Mouse (Mus musculus): ENCODE data around the gene Adam11.

Gene Adam11

DNA sequence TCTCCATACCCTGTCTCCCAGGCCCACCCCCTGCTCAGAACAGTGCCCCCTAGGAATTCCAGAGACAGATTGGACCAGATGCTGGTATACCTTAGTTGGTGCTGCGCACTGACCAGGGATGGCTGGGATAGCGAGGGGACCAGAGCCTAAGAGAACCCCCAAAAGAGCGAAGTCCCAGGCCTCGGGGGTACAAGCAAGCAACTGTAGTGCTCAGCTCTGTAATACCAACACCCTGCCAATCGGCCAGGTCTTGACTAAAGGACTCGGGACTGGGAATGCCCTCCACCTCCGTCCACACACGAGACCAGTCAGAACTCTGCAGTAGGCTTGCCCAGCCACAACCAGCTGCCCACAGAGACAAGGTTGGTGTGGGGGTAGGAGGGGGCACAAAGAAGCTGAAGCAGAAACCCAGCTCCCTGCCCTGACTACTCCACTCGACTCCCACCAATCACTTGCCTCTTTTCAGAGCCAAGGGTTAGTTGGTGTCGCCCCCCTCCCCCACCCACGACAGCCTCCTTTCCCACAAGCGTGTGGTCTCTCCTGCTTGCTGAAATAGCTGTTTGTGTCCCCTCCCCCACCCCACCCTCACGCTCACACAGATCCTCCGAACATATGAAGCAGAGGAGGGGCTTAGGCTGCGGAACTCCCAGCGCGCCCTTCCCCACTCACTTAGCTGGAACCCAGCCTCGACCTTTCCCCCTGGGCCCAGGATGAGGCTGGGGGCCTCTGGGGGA lies 7.5 kb upstream of the Adam11 start:
- no peak for DNase-seq (ENCODE audit: low spot score in 2 of 2)

DNA sequence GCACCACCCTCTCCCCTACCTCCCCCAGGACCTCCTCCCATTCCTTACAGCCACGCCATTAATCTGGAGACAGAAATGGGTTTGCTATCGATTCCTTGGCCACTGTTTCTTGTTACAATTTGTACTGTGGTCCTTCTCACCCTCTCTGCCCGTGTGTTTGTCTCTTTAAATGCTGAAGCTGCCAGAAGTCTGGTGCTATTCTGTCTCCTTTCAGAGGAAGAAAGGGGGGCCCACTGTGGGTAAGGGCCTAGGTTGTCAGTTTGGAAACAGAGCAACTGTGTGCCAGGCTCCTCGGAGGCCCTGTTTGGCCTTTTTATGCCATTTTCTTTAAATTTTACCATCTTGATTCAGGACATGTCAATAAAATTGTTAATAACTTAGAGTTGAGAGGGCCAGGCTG lies 6.8 kb upstream of the Adam11 start:
- no peak for DNase-seq (ENCODE audit: low spot score in 2 of 2)

GRCm38 (mm10) chr11:102755391-102755790 lies 5.8 kb upstream of the Adam11 start:
- no peak for DNase-seq (ENCODE audit: low spot score in 2 of 2)

DNA sequence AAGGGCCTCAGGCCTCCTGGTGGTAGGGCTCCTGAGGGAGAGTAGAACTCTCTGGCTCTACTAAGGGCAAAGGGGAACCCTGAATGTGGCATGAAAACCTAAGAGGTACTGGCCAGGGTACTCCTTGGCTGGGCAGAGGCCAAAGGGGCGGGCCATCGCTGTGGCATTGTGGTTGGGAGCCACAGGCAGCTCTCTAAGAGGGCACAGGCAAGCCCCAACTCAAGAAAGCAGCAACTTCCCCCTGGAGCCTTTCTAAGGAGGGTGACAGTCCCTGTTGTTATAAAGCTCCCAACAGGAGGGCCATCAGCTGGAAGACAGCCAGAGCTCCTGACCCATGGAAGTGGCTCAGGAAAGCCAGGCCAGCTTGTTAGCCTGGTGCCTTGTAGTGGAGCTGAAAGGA lies 2.3 kb upstream of the Adam11 start:
- no peak for DNase-seq (ENCODE audit: low spot score in 2 of 2)

GRCm38 (mm10) chr11:102760805-102761308 lies 382 bp upstream of the Adam11 start:
- DNase-seq (ENCODE audit: low spot score in 2 of 2) = no peak

DNA sequence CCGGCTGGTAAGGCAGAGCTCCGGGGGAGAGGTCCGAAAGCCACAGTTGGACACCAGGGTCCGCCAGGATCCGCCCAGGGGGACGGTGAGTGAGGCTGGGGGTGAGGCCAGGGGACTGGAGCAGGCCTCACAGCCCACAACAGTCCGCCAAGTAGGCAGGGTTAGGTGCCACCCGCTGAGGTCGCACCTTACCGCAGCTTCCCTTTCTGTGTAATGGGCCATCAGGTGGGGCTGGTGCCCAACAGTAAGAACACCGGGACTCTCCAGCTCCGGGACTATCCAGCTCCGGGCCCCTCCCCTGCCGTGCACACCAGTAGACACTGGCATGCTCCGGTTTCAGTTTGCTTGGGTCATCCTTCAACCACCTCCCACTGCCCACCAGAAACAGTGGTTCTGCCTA lies 1.0 kb downstream of the Adam11 start:
- DNase-seq (ENCODE audit: low spot score in 2 of 2) = no peak

DNA sequence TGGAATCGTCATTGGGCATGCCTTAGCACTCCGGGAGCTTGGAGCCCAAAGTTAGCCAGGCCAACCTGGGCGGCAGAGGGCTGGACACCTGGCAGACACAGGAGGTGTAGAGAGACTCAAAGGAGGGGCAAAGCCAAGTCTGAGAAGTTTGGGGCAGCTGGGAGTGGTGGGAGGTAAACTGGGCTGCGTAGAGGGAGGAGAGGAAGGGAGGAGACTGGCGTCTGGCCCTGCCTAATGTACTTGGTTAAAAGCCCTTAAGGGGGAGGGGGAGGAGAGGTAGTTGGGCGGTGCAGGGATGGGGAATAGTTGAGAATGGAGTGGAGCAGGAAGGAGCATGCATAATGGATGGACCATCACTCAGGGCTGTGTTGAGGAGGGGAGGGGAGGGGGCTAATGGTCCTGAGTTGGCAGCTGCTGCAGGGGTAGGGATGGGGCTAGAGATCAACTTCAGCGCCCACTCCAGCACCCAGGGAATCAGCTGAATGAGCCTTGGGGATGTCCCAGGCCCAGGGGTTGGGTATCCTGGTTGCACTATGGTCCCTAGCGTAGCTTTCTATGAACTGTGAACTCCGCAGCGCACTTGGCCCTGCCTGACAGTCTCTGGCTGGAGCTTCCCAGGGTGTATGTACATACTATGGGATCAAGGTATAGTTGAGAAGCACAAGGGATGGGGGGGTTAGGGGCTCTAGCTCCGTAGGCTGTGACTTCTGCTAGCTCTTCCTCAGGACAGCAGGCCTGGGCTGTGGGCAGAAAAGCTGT lies 1.9 kb downstream of the Adam11 start:
- no peak for DNase-seq (ENCODE audit: low spot score in 2 of 2)

- DNase-seq (ENCODE audit: low spot score in 2 of 2) = no peak
Measured at GRCm38 (mm10) chr11:102765416-102765815, 4.2 kb downstream of the Adam11 start.

- DNase-seq (ENCODE audit: low spot score in 2 of 2) = no peak
Measured at GRCm38 (mm10) chr11:102767055-102767670, 5.9 kb downstream of the Adam11 start.

GRCm38 (mm10) chr11:102769141-102769540 lies 7.9 kb downstream of the Adam11 start:
- no peak for DNase-seq (ENCODE audit: low spot score in 2 of 2)

DNA sequence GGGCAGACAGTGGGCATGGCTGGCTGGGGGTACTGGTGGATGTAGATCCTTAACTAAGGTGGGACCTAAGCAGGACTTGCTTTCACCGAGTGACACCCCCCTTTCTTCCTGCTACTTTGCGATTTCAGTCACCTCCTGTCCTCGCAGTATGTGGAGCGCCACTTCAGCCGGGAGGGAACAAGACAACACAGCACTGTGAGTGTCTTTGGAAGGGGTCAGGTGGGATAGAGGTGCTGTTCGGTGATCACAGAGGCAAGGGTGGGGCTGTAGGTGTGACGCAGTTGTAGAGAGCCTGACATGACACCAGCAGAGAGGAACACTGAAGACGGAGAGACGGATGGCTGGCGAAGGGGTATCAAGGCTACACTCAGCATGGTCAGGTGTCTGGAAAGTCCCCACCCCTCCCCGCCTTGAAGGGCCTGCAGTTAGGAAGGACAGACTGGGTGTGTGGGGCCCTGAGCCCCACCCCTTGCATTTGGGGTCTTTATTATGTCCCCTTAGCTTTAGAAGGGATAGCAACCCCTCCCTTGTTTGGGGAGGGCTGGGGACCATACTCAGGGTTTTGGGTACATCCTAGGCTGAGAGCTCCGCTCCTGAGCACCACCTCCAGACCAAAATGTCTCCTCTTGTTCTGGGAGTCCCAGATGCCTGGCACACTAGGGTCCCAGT lies 8.9 kb downstream of the Adam11 start:
- no peak for DNase-seq (ENCODE audit: low spot score in 2 of 2)

DNA sequence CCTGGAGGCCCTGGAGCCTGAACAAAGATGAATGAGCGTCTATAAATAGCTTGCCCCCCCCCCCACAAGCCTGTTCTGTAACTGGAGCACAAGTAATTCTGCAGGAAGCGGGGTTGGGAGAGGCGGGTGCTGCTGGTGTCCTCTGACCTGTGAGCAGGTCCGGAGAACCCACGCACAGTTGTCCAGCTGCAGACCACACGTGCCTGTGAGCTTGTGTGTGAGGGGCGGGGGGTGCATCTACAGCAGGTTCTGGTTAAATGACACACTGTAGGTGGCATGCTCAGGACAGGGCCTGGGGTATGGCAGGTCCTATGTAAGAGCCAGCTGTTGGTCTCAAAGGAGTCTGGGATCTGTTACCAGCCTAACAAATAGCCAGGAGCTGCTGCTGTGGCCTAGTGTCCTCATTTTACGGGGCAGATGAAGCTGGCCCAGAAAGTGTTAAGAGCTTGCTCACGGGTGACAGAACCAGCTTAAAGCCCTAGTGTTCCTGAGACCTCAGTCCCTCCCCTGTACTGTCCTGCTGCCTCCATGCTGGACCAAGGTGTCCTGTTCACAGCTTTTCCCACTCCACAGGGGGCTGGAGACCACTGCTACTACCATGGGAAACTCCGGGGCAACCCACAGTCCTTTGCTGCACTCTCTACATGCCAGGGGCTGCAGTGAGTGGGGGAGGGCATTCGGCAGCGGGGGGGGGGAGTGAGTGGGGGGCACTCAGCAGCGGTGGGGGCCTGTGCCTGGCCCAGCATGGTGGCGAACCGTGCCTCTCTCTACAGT lies 9.6 kb downstream of the Adam11 start:
- no peak for DNase-seq (ENCODE audit: low spot score in 2 of 2)

DNA sequence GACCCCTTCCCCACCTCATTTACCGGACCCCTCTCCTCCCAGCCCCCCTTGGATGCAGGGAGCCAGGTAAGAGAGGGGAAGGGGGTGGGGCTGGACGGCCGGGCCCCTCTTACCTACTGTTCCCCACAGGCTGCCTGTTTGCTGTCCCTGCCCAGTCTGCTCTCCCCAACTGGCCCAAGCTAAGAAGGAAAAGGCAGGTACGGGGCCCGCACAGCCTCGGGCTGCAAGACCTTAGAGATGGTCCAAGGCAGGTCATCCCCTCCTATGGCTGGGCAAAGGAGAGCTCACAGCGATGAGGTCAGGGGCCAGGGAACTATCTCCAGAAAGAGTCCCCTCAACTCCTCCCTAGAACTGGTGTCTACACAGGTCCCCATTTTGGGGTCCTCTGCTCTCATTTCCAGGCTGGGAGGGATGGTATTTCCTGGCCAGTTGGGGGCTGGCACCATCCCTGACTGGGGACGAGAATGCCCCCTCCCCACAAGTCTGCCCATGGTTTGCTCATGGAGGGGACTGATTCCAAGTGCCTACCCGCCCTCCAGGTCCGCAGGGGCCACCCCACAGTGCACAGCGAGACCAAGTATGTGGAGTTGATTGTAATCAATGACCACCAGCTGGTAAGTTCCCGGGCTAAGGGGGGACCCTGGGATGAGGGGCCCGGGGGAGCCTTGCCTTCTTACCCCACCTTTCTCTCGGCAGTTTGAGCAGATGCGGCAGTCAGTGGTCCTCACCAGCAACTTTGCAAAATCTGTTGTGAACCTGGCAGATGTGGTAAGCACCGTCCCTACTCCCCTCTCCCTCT lies 10.9 kb downstream of the Adam11 start:
- no peak for DNase-seq (ENCODE audit: low spot score in 2 of 2)

DNA sequence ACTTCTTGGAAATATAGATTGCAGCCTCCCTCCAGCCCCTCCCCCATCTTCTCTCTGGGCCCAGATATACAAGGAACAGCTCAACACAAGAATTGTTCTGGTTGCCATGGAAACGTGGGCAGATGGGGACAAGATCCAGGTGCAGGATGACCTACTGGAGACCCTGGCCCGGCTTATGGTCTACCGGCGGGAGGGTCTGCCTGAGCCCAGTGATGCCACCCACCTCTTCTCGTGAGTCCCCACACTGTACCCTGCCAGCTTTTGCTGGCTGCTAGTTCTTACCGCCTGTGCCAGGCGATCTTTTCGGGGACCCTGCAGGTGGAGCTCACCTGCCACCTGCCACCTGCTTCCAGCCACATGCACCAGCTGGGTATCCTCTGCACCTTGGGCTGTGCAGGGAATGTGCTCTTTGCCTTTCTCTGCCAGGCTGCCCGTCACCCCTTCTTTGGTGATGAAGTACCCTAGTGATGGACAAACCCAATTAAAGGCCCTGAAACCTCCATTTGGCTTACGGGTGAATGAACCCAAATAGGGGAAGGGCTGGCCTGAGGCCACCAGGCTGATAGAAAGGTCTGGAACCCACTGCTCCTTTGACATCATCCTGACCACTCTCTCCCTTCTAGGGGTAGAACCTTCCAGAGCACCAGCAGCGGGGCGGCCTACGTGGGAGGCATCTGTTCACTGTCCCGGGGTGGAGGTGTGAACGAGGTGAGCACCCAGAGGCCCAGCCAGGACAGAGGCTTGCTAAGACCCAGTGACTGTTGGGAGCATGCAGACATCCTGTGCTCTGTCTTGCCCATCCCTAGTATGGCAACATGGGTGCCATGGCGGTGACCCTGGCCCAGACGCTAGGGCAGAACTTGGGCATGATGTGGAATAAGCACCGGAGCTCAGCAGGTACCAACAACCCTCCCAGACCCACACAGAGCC lies 11.8 kb downstream of the Adam11 start:
- DNase-seq (ENCODE audit: low spot score in 2 of 2) = no peak

DNA sequence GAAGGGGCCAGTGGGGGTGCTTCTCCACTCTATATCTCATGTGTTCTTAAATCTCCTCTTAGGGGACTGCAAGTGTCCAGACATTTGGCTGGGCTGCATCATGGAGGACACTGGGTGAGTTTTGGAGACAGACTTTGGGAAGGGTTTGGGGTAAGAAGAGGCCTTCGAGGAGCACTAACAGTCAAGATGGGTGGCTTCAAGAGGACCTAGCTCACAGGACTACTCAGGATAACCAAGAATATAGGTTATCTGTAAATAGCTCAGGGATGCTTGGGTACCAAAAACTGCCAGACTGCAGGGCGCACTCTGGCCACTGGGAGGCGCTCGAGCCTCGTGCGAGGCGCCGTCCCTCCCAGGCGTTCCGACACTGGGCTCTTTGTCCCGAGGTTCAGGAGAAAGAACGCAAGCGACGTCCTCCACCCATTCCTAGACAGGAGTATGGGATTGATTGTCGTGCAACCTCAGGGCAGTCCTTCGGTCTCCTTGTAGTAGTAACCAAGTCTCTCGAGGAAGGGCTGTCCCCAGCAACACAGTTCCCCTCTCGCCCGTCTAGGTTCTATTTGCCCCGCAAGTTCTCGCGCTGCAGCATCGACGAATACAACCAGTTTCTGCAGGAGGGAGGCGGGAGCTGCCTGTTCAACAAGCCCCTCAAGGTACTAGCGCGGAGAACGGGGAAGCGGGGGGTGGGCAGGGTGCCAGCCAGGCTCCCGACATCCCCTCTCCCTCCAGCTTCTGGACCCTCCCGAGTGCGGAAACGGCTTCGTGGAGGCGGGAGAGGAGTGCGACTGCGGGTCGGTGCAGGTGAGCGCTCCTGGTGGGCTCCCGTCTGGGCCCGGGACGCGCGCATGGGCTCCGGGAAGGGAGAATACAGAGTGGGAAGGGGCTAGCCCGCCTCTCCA lies 12.7 kb downstream of the Adam11 start:
- DNase-seq (ENCODE audit: low spot score in 2 of 2) = peak; percentile 64 to 76

DNA sequence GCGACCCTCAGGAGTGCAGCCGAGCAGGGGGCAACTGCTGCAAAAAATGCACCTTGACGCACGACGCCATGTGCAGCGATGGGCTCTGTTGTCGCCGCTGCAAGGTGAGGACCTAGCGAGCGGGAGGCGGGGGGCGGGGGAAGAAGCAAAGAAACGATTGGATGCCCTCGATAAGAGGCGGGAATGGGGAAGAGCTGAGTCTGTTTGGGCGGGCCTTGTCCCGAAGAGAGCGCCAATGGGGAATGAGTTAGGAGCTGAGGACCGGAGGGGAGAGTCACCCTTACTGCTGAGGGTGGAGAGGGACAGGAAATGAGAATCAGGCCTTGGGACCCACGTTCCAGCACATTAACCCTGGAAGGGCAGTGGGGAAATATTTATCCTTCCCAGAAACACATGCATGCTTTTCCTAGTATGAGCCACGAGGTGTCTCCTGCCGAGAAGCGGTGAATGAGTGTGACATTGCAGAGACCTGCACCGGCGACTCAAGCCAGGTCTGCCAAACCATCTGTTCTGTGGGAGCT lies 13.4 kb downstream of the Adam11 start:
- DNase-seq (ENCODE audit: low spot score in 2 of 2) = peak; percentile 66 to 67

DNA sequence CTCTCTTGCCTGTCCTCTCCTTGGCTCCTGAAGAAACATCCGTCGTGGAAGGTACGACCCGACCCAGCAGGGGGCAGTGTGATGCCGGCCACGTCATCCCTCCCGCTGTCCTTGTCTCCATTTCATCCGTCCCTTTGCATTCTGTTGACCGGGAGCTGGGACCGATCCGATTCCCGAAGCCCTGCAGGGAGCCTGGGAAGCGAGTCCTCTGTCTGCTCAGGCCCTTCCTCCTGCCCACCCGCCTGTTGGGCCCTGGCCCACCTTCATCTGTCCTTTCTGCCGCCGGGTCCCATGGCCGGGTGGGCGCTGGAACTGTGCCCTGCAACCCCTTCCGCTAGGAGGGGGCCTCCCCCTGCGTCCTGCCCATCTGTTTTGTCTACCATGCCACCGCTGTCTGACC lies 16.4 kb downstream of the Adam11 start:
- DNase-seq (ENCODE audit: low spot score in 2 of 2) = peak; percentile 41

GRCm38 (mm10) chr11:102778165-102778564 lies 16.9 kb downstream of the Adam11 start:
- no peak for DNase-seq (ENCODE audit: low spot score in 2 of 2)

Measured in urinary bladder, adult 18-20 months (tissue).